Mouse (Mus musculus): ENCODE data around the gene Kif19a.

DNA sequence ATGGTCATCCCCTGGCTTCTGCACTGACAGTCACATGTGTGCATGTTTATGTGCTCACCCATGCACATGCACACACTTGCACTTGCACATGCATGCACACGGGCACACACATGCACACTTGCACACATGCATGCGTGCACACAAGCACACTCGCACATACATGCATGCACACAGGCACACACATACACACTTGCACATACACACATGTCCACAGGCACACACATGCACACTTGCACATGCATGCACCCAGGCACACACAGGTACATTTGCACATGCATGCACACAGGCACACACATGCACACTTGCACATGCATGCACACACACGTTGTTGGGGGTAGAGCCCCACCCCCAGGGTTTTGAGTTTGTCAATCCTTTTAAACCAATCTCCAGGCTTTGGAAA lies 51.7 kb downstream of the Kif19a start:
- no peak for TF ChIP-seq CTCF (IDR thresholded peaks at IDR 0.05; ENCODE audit: borderline replicate concordance, control insufficient read depth, extremely low read depth, insufficient read depth, low read length, poor library complexity)
- no peak for TF ChIP-seq POLR2A (IDR thresholded peaks at IDR 0.05; ENCODE audit: control insufficient read depth, extremely low read depth, insufficient read depth, low read length, poor library complexity)

Measured in thymus, adult 2 months (tissue).